Mouse (Mus musculus) liver, adult 2 months (tissue): ENCODE measurements around the gene Rgs9bp. TPM values are rescaled to one million over a fixed set of nuclear protein-coding genes. Genes with fewer than 3 reads are reported as not detected.
"Not testable (repeated sequence)": the region's sequence is repeated elsewhere in the genome, so short reads cannot be mapped to it uniquely, and the experiment has no call there.

Source experiments
- DNase-seq: peaks from one replicate; pipeline ENCODE4 v3.0.0-alpha.2; 2011; ENCODE audit warnings: low read depth, low spot score; ENCODE audit errors: extremely low read depth
- H3K27ac ChIP-seq: fragments of 200-500 bp; replicated peaks from 2 replicates; pipeline ENCODE4 v1.5.1; 2012; ENCODE audit warnings: low read depth, mild to moderate bottlenecking, control low read depth, inconsistent platforms, low read length; ENCODE audit not compliant: insufficient read depth
- H3K27me3 ChIP-seq: fragments of 200-500 bp; 2 replicates; pipeline ENCODE4 v1.6.1; 2012; ENCODE audit warnings: mild to moderate bottlenecking, moderate library complexity, low read length, inconsistent platforms; ENCODE audit not compliant: control insufficient read depth, insufficient read depth
- H3K36me3 ChIP-seq: fragments of 200-500 bp; 2 replicates; pipeline ENCODE4 v1.6.1; 2012; ENCODE audit warnings: low read length, inconsistent platforms; ENCODE audit not compliant: control insufficient read depth, insufficient read depth
- H3K4me1 ChIP-seq: fragments of 200-500 bp; 2 replicates; pipeline ENCODE4 v1.6.1; 2011; ENCODE audit warnings: low read length; ENCODE audit not compliant: control insufficient read depth, insufficient read depth
- H3K4me3 ChIP-seq: fragments of 200-500 bp; 2 replicates; pipeline ENCODE4 v1.5.1; 2011; ENCODE audit warnings: low read depth, mild to moderate bottlenecking, control low read depth, low read length, moderate library complexity; ENCODE audit not compliant: insufficient read depth
- H3K79me2 ChIP-seq: fragments of 200-500 bp; 2 replicates; pipeline ENCODE4 v1.6.1; 2012; ENCODE audit warnings: inconsistent platforms, mild to moderate bottlenecking, low read length, moderate library complexity; ENCODE audit not compliant: control insufficient read depth, insufficient read depth
- H3K9ac ChIP-seq: fragments of 200-500 bp; 2 replicates; pipeline ENCODE4 v1.6.1; 2012; ENCODE audit warnings: low read depth, mild to moderate bottlenecking, control low read depth, inconsistent platforms, low read length
- CTCF ChIP-seq: fragments of 200-500 bp; IDR thresholded peaks from 2 replicates; pipeline ENCODE4 v1.5.1; 2011; ENCODE audit warnings: low read depth, low read length, control low read depth
- POLR2A ChIP-seq: fragments of 200-500 bp; IDR thresholded peaks from 2 replicates; pipeline ENCODE4 v1.6.1; 2011; ENCODE audit warnings: low read length, control low read depth; ENCODE audit not compliant: insufficient read depth; ENCODE audit errors: extremely low read depth
- WGBS: fragments of 180-500 bp; shearing (Covaris S2); methylation state at CpG from one replicate; pipeline ENCODE4 v1.1.7; 2018; 5-methylcytosine and 5-hydroxymethylcytosine counted together
- polyA plus RNA-seq: library from polyadenylated mRNA; depleted of rRNA; stranded (reverse); fragments of >200 nt; gene quantifications from 2 replicates; pipeline ENCODE4 v1.2.3, GENCODE M21; 2012; rRNA removed
- total RNA-seq: library from RNA; depleted of rRNA; stranded (reverse); fragments of >200 nt; gene quantifications from 2 replicates; pipeline ENCODE4 v1.2.3, GENCODE M21; 2014; rRNA removed

Rgs9bp gene
- total and polyA plus RNA-seq, 2 experiments: under 0.01 TPM; not detected in 1

GRCm38 (mm10) chr7:35535750-35536512, 49.5 kb downstream of the Rgs9bp start:
- Histone ChIP-seq H3K36me3 (no peaks in the 10 kb centered on the region), H3K27ac (no peak overlapping the region), H3K27me3 (no peaks in the 10 kb centered on the region), H3K4me1 (peaks cover 3% of the 10 kb centered on the region; the same call in 1 of the 2 replicates), H3K79me2 (no peaks in the 10 kb centered on the region), H3K9ac (no peak overlapping the region), H3K4me3 (no peak overlapping the region)
- DNase-seq: peak; percentile 17
- no peak for TF ChIP-seq CTCF
- TF ChIP-seq POLR2A: no peak
- 23% methylated on average over 12 of the region's 12 CpGs for WGBS

- not testable (repeated sequence) for H3K27ac ChIP-seq, DNase-seq
Observed at GRCm38 (mm10) chr7:35530544-35530943, 54.8 kb downstream of the Rgs9bp start.

GRCm38 (mm10) chr7:35530026-35530425, 55.4 kb downstream of the Rgs9bp start:
- no peaks in the 10 kb centered on the region for H3K79me2 ChIP-seq
- H3K27ac ChIP-seq: no peak overlapping the region
- no peak overlapping the region for H3K9ac ChIP-seq
- WGBS: 83% methylated on average over 3 of the region's 3 CpGs
- H3K4me1 ChIP-seq: no peaks in the 10 kb centered on the region
- no peaks in the 10 kb centered on the region for H3K36me3 ChIP-seq
- no peaks in the 10 kb centered on the region for H3K27me3 ChIP-seq
- no peak for DNase-seq
- H3K4me3 ChIP-seq: no peak overlapping the region
- TF ChIP-seq CTCF: no peak
- TF ChIP-seq POLR2A: no peak

More at GRCm38 (mm10) chr7:35530544-35530943, 54.8 kb downstream of the Rgs9bp start:
- not testable (repeated sequence) for H3K9ac ChIP-seq, H3K27me3 ChIP-seq, H3K4me3 ChIP-seq, H3K4me1 ChIP-seq, H3K36me3 ChIP-seq, H3K79me2 ChIP-seq
- 95% methylated on average over 1 of the region's 1 CpGs for WGBS

Other genes starting within 250 kb of the Rgs9bp start
- gene Faap24, start 188.7 kb downstream of the Rgs9bp start, total RNA-seq: 0.81 and 1.0 TPM in 2 replicates
- gene Faap24, start 188.7 kb downstream of the Rgs9bp start, polyA plus RNA-seq: 1.8 and 2.1 TPM in 2 replicates
- gene Cep89, start 188.5 kb downstream of the Rgs9bp start, total RNA-seq: 3.2 TPM in 2 replicates
- gene Cep89, start 188.5 kb downstream of the Rgs9bp start, polyA plus RNA-seq: 3.3 and 5.0 TPM in 2 replicates
- not detected in 2 replicates for gene Slc7a9, start 136.8 kb downstream of the Rgs9bp start, total RNA-seq
- 0.06 TPM in 1 of 2 replicates, not detected in the other for gene Slc7a9, start 136.8 kb downstream of the Rgs9bp start, polyA plus RNA-seq
- under 0.01 TPM in 1 of 2 replicates, not detected in the other for gene Tdrd12, start 47.8 kb downstream of the Rgs9bp start, total RNA-seq
- not detected in 2 replicates for gene Tdrd12, start 47.8 kb downstream of the Rgs9bp start, polyA plus RNA-seq
- gene Nudt19, start 29.3 kb downstream of the Rgs9bp start, total RNA-seq: 52.3 and 66.0 TPM in 2 replicates
- gene Nudt19, start 29.3 kb downstream of the Rgs9bp start, polyA plus RNA-seq: 42.7 and 51.1 TPM in 2 replicates
- 15.5 and 19.7 TPM in 2 replicates for gene Ankrd27, start 662 bp upstream of the Rgs9bp start, total RNA-seq
- gene Ankrd27, start 662 bp upstream of the Rgs9bp start, polyA plus RNA-seq: 12.9 and 14.6 TPM in 2 replicates
- gene Pdcd5, start 61.9 kb upstream of the Rgs9bp start, total RNA-seq: 59.7 and 71.0 TPM in 2 replicates
- 61.2 and 61.5 TPM in 2 replicates for gene Pdcd5, start 61.9 kb upstream of the Rgs9bp start, polyA plus RNA-seq
- 3.8 and 3.9 TPM in 2 replicates for gene Dpy19l3, start 168.9 kb upstream of the Rgs9bp start, total RNA-seq
- gene Dpy19l3, start 168.9 kb upstream of the Rgs9bp start, polyA plus RNA-seq: 1.5 and 2.4 TPM in 2 replicates
- gene Zfp507, start 217.4 kb upstream of the Rgs9bp start, total RNA-seq: 12.2 and 14.2 TPM in 2 replicates
- 3.6 and 4.9 TPM in 2 replicates for gene Zfp507, start 217.4 kb upstream of the Rgs9bp start, polyA plus RNA-seq